22 mouse cellular contexts compared by ENCODE assay signal in genomic region chr10:89484907-89485306, GRCm38 (mm10). TPM values are rescaled to one million over a fixed set of nuclear protein-coding genes. Genes with fewer than 3 reads are reported as not detected.
"Had no signal": no experiment of that assay in that cellular context is flagged by ENCODE, and none has a peak within 500 bp of the region (broad histone marks: within the 10 kb centered on the region; RNA-seq: fewer than 3 reads in every experiment).

No protein-coding gene starts in this region.

- H3K9me3 ChIP-seq: liver, embryonic 13.5 days; midbrain, embryonic 12.5 days; midbrain, embryonic 15.5 days; neural tube, embryonic 12.5 days; neural tube, embryonic 15.5 days; stomach, embryonic 15.5 days had no signal

- H3K27me3 ChIP-seq: liver, embryonic 13.5 days; midbrain, embryonic 15.5 days; neural tube, embryonic 15.5 days; stomach, embryonic 15.5 days had no signal

- H3K9ac ChIP-seq: liver, embryonic 13.5 days; midbrain, embryonic 12.5 days; midbrain, embryonic 15.5 days; neural tube, embryonic 12.5 days; neural tube, embryonic 15.5 days; stomach, embryonic 15.5 days had no signal

- H3K4me2 ChIP-seq: liver, embryonic 13.5 days; midbrain, embryonic 12.5 days; midbrain, embryonic 15.5 days; neural tube, embryonic 12.5 days; neural tube, embryonic 15.5 days; stomach, embryonic 15.5 days had no signal

- ATAC-seq: midbrain, embryonic 15.5 days had no signal

- H3K4me3 ChIP-seq: layer of hippocampus, adult 2 months; left cerebral cortex, adult 2 months; liver, embryonic 13.5 days; midbrain, embryonic 12.5 days; midbrain, embryonic 15.5 days; neural tube, embryonic 12.5 days; neural tube, embryonic 15.5 days; stomach, embryonic 15.5 days had no signal

- H3K4me1 ChIP-seq: stomach, embryonic 15.5 days had no signal

- DNase-seq: kidney, adult 18-20 months; kidney, postnatal 10 days; kidney, postnatal 36 days; layer of hippocampus, adult 9-11 months; liver, embryonic 13.5 days; lung, adult 2 months; lung, postnatal 14 days; right cerebral cortex, adult 18-20 months; right cerebral cortex, postnatal 14 days; right cerebral cortex, postnatal 4 days; spleen, adult 18-20 months; thymus, adult 18-20 months; thymus, postnatal 36 days had no signal

- H3K27ac ChIP-seq: layer of hippocampus, adult 2 months; left cerebral cortex, adult 2 months; liver, embryonic 13.5 days; midbrain, embryonic 12.5 days; midbrain, embryonic 15.5 days; neural tube, embryonic 12.5 days; neural tube, embryonic 15.5 days; stomach, embryonic 15.5 days had no signal

- H3K36me3 ChIP-seq: liver, embryonic 13.5 days; midbrain, embryonic 12.5 days; midbrain, embryonic 15.5 days; neural tube, embryonic 12.5 days; neural tube, embryonic 15.5 days; stomach, embryonic 15.5 days had no signal

RNA-seq across cellular contexts. Expression of gene Nr1h4, which starts 48.5 kb away (rescaled TPM):
- total RNA-seq: left cerebral cortex, adult 2 months; left cerebral cortex, postnatal 36 days had no signal
- polyA plus RNA-seq: limb, embryonic 11.5 days; midbrain, embryonic 12.5 days; neural tube, embryonic 12.5 days; neural tube, embryonic 15.5 days had no signal
